Comparison of ENCODE assay signal across 8 mouse cellular contexts in genomic region chr7:110614133-110615063, GRCm38 (mm10). TPM values are rescaled to one million over a fixed set of nuclear protein-coding genes. Genes with fewer than 3 reads are reported as not detected.
A peak's percentile ranks its signal among the peaks of the same experiment; 100 is the strongest.
DNase-seq lines count a peak whose midpoint lies in the region; ATAC-seq and TF ChIP-seq lines count a peak whose summit lies in the region.

Gene Sbf2, minus strand, starts transcription at chr7:110614922.

- under 1% methylated on average over 87 of the region's 127 CpGs for WGBS in lung, embryonic 16.5 days

- no peaks in the 10 kb centered on the region for H3K27me3 ChIP-seq in ES-Bruce4 (ENCODE audit: control insufficient read depth, insufficient read depth, low read length, poor library complexity, severe bottlenecking)
- no peaks in the 10 kb centered on the region for H3K27me3 ChIP-seq in lung, embryonic 16.5 days (ENCODE audit: control insufficient read depth, insufficient read depth, low read depth, low read length)

- no peaks in the 10 kb centered on the region for H3K4me1 ChIP-seq in ES-Bruce4 (ENCODE audit: control insufficient read depth, insufficient read depth, low read length)
- H3K4me1 ChIP-seq in lung, embryonic 16.5 days (replicated peaks; ENCODE audit: control insufficient read depth, insufficient read depth, low read length): peaks cover 28% of the 10 kb centered on the region

- peak within 1 kb of the TSS; percentile 71 for H3K27ac ChIP-seq in ES-Bruce4 (ENCODE audit: insufficient read depth, low read length)
- H3K27ac ChIP-seq in lung, embryonic 16.5 days (ENCODE audit: low read length): peak within 1 kb of the TSS; percentile 100

- TF ChIP-seq POLR2A in ES-Bruce4 (IDR thresholded peaks at IDR 0.05; ENCODE audit: insufficient read depth, low read length): no peak

- no peak for TF ChIP-seq CTCF in ES-Bruce4 (IDR thresholded peaks at IDR 0.05; ENCODE audit: low read depth, low read length)

- no peaks in the 10 kb centered on the region for H3K36me3 ChIP-seq in ES-Bruce4 (ENCODE audit: control insufficient read depth, insufficient read depth, low read length, poor library complexity, severe bottlenecking)
- H3K36me3 ChIP-seq in lung, embryonic 16.5 days (ENCODE audit: control insufficient read depth, insufficient read depth, low read length): no peaks in the 10 kb centered on the region

- H3K9me3 ChIP-seq in ES-Bruce4 (replicated peaks; ENCODE audit: control insufficient read depth, insufficient read depth, low read length, poor library complexity, severe bottlenecking): no peaks in the 10 kb centered on the region
- no peaks in the 10 kb centered on the region for H3K9me3 ChIP-seq in lung, embryonic 16.5 days (ENCODE audit: control insufficient read depth, low read length)

- peak; percentile 90 for ATAC-seq in frontal cortex, adult (ENCODE audit: low TSS enrichment)
- peak; percentile 93 for ATAC-seq in lung, embryonic 16.5 days (ENCODE audit: low read depth)

- H3K9ac ChIP-seq in ES-Bruce4 (ENCODE audit: low read depth, poor library complexity, severe bottlenecking): peak within 1 kb of the TSS; percentile 96
- peak within 1 kb of the TSS; percentile 98 for H3K9ac ChIP-seq in lung, embryonic 16.5 days (ENCODE audit: low read length)

- 0 out of 2 replicates have a peak, but pooled peaks have one; percentile 42 for TF ChIP-seq EP300 in ES-Bruce4 (IDR thresholded peaks at IDR 0.05; ENCODE audit: insufficient read depth, low read depth, low read length)

- H3K4me2 ChIP-seq in lung, embryonic 16.5 days (ENCODE audit: low read depth, low read length): peak within 1 kb of the TSS; percentile 90

- DNase-seq in cerebellum, adult 11-12 months: peak; percentile 84
- peak; percentile 85 for DNase-seq in heart, postnatal 4 days
- peak; percentile 78 for DNase-seq in layer of hippocampus, adult 9-11 months
- peak; percentile 66 for DNase-seq in retina, adult 2 months (ENCODE audit: low read depth, low spot score)
- peak; percentile 80 for DNase-seq in thymus, postnatal 4 days

- peak within 1 kb of the TSS; percentile 95 for H3K4me3 ChIP-seq in ES-Bruce4 (ENCODE audit: low read depth, low read length)
- H3K4me3 ChIP-seq in lung, embryonic 16.5 days (ENCODE audit: low read length): peak within 1 kb of the TSS; percentile 91

RNA-seq across cellular contexts. Expression of gene Sbf2, which starts in this region (rescaled TPM):
- polyA plus RNA-seq in ES-Bruce4 (2011; ENCODE audit: insufficient read depth, insufficient read length, low read depth, missing spikeins): 60.2 and 65.5 TPM in 2 replicates
- 10 to 100 TPM; 68.4 to 70.1 TPM for total RNA-seq in heart, postnatal 4 days (2021)
- polyA plus RNA-seq in lung, embryonic 16.5 days (2015; fragmentation: Nextera tagmentation; extraction: Ambion mirVana): 37.0 and 37.9 TPM in 2 replicates

Comparison
In these comparisons a context has a peak if more than half of its experiments do, and no peak if none do; other contexts are left out.
1. Peak in every context shown above with its lines: DNase-seq, ATAC-seq, H3K4me3 ChIP-seq and H3K27ac ChIP-seq.